Mouse (Mus musculus) kidney, adult 9 months (tissue): ENCODE results near the gene Hist1h4i.

ENCODE experiments used
- DNase-seq: peaks from one replicate; pipeline ENCODE4 v3.0.0; 2022

Gene Hist1h4i

DNA sequence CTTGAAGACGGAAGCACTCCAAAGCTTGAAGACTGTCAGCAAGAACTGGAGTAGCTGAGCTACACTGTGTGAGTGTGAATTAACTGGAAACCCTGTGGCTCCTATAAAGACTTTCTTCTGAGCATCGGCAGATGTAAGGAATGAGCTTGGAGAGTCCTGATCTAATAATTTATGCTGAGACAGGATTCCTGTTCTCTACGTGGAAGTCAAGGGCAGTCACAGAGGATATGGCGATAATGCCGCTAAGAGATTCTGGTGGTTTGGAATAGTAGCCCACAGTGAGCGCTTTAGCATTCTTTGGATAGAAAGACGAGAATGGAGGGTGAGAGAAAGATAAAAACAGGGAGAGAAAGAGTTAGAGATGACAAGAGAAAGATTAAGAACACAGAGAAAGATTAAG lies 33.3 kb downstream of the Hist1h4i start:
- no peak for DNase-seq

DNA sequence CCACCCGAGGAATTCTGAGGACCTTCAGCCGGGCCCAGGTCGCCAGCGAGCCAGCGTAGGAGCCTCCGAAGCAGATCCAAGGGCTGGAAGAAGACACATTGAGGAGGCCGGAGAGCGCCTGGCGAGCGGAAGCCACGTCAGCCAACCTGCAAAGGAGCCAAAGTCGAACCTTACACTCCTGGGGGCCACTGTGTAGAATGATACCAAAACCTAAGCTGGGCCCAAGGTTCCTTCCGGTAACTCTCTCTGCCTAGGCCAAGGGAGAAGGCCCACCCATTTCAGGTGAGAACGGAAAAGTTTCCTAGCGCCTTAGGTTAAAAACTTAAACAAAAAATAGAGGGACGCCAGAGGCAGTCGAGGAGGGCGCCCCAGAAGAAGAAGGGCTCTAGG lies 34.0 kb downstream of the Hist1h4i start:
- DNase-seq = no peak

DNA sequence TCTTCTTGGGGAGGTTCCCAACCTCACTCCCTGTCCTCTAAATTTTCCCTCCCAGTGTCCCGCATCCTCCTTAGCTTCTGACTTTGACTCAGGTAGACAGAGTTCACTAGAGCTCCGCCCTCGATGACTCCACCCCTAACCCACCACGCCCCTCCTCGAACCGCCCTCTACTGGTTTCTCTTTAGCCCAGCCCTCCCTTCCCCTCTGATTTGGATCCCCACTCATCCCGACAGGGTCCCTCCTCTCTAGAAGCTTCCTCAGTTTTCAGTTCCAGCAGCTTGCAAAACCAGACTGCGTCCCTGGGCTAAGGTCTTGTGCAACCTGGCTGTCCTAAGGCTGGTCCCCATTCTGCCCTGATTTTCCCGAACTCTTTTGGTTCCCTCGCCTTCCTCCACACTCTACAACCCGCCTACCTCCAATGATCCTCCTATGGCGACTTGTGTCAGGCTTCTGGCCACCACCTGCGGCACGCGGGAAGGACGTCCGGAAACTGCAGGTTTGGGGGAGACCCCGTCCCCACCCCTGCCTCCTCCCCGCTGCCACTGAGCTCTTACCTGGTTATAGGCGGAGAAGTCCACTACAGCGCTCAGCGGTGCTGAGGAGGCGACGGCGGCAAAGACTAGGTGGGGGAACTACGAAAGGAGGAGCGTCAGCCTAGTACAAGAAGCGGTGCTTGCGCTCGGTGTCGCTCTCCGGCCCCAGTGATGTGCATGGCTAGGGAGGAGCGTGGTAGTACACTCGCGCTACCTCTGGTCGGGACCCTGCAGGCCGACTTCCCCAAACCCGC lies 34.6 kb downstream of the Hist1h4i start:
- no peak for DNase-seq

DNA sequence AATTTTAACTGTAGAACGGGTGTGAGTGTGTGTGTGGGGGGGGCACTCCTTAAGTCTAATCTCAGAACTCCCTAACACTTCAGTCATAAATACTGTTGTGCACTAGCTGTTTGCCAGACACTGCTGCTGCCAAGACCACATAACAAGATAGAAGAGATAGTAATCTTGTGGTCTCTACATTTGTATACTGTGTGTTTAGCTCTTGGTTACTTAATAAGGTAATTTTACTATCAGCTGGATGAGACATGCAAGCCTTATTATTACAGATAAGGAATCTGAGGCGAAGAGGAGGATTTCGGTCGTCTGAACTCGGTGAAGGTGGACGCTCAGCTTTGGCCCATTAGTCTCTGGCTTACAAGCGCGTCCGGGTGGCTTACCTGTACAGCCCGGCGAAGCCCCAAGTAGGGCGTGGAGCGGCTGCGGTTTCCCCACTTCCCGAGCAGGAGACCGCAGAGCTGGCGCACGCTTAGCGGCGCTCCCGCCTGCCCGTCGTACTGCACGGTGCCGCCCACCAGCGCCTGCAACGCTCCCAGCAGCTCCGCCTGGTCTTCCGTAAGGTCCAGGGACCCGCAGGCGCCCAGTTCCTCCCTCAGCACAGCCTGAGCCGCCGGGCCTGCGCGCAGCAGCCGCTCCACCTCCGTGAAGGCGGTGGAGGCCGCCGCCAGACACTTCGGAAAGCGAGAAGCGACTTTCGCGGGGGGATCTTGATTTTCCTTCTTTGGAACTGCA lies 35.4 kb downstream of the Hist1h4i start:
- no peak for DNase-seq

DNA sequence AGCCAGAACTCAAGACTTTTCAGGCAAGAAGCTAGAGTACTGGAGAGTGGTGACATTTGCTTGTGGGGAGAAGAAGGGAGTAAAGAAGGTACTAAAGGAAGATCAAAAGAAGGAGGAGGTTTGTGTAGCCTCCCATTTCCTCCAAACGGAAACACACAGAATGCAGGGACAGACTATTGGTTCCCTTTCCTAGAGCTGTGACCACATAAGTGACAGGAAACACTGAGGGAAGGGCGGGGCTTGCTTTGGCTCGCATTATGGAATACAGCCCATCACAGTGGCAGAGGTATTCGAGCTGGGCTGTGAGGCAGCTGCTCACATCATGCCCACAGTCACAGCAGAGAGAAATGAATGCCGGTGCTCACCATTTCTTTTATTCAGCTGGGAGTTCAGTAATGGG lies 39.3 kb downstream of the Hist1h4i start:
- DNase-seq = no peak

DNA sequence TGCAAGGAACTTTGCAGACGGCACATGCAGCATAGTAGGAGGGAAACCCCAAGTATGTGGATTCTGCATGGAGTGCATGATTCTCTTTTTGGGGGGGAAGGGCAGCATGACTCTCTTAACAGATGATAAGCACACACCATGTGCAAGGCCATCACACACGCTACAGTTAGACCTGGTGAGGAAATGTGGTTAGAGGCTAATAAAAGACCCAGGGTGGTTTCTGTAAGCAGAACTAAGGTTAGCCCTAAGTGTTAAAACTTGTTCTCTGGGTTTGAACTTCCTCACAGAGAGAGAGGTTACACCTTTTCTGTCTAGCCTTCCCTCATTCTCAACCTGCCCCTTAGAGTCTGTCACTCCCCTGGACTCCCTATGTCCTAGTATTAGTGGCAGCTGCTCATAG lies 39.8 kb downstream of the Hist1h4i start:
- DNase-seq = no peak

DNA sequence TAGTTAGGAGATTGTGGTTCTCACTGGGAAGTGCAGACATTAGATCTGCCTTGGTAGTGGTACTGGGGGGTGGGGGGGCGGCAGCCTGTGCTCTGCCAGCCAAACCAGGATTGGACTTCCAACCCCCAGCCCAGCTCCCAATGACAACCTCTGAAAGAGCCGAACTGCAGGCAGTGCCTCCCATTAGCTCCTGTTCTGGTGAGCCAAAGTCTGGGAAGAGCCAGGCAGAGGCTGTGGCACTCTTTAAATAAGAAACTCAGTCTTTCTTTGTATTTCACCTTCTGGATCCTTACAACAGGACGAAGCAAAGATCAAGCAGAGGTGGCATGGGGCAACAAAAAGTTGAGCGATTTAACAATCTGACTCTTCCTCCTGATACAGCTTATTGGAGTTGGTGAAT lies 42.0 kb downstream of the Hist1h4i start:
- no peak for DNase-seq

DNA sequence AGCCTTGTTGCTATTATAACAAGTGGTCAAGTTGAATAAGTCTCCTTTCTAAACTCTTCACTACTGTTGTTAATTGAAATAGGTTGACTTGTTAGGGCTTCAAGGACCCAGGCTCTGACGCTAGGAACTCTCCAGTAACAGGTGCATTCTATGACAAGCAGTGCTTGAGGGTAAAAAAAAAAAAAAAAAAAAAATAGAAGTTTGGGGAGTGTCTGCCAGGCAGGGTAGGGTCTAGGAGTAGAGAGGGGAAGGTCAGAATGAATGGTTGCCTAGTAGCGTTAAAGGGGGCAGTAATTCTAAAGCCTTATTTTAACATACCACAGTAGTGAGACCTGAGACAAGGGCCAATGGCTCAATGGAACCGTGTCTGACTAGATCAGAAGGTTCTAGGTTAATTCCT lies 42.8 kb downstream of the Hist1h4i start:
- DNase-seq = no peak

DNA sequence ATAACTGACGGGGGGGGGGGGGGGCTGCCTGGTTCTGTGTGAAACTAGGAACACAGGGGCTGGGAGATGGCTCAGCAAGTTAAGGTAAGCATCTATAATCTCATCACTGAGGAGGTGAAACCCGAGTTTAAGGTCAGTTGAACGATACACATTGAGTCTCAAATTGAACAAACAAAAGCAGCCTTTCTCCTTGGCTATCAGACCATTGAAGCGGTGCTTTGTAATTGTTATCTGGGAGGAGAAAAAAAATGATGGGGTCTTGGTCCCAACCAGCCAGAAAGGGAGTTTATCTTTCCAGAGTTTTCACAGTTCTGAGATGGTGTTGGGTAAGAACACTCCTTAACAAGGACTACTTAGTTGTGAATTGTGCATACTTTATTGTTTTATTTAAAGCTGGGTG lies 43.3 kb downstream of the Hist1h4i start:
- no peak for DNase-seq

DNA sequence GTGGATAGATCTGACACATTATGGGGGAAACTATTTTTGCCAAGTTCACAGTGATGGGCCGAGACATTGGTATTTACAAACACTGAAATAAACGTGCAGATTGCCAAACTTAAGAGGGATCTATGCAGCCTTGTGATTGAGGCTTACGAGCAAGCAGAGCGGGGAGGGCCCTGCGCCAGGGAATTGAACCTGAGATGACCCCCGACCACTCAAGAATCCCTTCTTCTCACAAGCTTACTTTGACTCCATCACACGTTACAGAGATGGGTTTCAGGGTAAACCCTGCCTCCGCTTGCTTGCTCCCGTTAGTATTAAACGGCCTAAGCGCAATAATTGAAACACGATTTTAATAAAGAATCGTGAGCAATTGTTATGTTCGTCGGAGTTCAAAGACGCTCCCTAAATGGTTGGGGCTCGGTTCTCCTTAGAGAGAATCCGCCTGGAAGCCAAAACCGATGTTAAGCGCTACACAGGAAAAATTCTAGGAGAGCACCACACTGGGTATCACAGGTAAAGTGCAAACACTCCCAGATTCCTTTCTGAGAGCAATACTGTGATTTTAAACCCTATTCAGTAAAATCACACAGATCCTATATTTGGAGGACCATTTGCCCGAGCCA lies 43.9 kb downstream of the Hist1h4i start:
- DNase-seq = no peak

DNA sequence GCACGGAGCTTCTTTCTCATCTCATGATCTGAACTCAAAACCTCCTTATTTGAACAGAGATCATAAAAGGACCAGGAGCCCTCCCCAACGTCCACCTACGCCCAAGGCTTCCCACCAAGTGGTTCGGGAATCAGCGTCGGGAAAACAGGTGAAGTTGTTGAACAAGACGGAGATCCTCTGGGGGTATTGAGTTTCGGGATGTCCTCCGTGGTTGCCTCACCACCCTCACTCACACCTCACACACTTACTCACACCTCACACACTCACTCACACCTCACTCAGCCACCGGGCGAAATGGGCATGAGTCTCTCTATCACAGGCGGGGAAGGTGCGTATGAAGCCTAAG lies 44.3 kb downstream of the Hist1h4i start:
- DNase-seq = no peak

DNA sequence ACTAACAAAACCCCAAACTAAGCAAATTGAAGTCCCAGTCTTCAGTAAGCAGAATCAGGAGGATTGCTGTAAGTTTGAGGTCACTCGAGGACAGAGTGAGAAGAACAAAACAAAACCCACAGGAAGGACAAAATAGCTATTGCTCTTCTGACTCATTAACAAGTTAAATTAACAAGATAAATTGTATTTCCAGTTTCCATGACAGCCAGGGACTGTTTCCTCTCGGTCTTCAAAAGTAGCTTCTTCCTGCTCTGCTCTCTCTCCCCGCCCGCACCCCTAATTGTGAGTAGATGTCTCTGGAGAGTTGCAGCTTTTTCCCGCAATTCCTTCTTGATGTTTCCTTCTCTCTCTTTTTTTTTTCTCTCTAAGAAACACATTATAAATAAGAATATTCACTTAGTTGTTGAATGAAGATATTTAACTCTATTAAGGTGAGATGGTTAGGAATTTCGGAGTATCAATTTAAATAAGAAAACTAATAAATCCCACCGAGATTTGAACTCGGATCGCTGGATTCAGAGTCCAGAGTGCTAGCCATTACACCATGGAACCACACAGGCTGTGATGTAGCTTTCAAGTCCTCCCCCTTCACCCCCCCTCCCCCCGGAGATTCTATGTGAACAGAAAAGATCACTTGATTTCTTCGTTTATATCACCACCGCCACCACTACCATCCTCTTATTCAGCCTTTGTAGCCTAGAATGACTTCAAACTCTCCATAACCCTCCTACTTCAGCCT lies 44.9 kb downstream of the Hist1h4i start:
- DNase-seq = no peak

DNA sequence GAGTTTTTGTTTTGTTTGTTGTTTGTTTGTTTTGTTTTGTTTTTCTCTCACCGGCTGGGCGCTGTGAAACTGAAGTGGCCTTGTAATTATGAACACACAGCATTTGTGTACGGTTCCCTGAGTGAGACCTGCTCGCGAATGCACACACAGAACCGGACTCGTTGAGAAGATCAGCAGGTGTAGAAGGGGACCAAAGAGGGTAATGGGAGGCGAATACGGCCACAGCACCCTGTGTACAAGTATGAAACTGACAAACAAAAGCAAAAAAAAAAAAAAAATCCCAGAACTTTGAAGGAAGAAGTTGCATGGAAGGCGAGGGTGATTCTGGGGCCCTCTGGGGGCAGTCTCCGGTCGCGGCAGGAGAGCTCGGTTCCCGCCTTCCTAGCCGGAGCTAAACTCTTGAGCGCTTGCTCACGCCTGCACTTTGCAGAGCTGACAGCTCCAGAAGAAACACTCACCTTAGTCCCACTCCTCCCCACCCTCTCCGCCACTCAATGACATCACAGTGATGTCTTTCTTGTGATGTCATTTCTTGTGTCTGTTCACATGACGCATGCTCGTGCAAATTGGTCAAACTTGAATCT lies 45.7 kb downstream of the Hist1h4i start:
- DNase-seq = no peak

DNA sequence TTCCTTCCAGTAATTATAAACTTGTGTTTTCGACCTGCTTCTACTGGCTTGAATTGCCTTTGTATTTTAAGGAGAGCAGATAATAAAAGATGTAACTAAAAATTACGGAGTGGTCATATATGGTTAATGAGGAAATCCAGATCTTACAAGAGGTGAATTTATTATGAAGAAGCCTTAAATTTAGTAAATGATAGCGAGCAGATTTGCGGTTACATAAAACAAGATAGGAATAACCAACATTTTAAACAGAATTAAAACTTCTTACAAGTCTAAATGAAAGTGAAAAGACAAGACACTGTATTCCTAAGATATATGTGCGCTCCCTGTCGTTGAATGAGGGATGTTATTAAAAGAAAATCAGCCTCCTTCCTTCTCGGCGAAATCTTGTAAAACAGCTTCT lies 46.3 kb downstream of the Hist1h4i start:
- no peak for DNase-seq

DNA sequence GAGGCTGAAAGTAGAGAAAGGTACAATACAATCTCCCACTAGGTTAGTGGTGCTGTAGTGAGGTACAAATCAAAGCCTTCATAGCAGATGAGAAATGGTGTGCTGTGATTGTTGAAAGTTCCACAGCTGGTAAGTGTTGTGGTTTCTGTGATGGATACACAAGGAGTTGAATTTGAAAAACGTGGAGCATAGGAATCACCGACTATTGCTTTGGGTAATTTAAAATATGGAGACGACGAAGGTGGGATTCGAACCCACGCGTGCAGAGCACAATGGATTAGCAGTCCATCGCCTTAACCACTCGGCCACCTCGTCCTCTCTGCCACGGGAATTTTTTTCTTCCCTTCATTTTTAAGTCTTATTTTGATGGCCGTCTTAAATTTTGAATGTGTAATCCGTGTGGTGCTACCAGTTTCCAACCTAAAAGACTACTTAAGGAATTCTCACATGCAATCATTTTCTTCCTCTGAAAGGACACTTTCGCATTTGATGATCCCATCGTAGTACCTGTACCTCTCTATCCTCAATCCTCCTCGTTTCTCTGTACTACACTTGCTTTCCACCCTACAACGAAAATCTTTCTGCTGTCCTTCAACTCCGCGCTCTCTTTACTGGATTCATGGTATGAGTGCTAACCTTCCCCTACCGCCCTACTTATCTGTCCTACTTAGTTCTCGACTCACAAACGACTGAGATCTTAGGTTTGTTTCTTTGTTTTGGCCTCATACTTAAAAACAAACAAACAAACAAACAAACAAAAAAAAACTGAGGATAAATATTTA lies 47.0 kb downstream of the Hist1h4i start:
- DNase-seq = no peak

DNA sequence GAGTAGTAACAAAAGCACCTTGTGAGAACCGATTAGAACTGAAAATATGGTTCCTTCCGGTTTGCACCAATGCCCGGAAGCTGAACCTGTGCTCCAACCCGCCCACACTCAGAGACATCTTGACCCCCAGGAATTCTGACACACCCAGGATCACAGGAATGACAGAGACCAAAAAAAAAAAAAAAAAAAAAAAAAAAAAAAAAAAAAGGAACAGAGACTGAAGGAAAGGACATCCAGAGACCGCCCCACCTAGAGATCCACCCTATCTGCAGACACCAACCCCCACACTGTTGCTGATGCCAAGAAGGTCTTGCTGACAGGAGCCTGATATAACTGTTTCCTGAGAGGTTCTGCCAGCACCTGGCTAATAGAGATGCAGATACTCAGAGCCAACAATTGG lies 48.6 kb downstream of the Hist1h4i start:
- no peak for DNase-seq
